Mouse (Mus musculus) left cerebral cortex, adult 8-10 months (tissue): ENCODE measurements around the gene Pde1a. TPM values are rescaled to one million over a fixed set of nuclear protein-coding genes. Genes with fewer than 3 reads are reported as not detected.
"Not testable (repeated sequence)": the region's sequence is repeated elsewhere in the genome, so short reads cannot be mapped to it uniquely, and the experiment has no call there.

ENCODE experiments used
- DNase-seq, 2 experiments: peaks; one replicate each; pipeline ENCODE4 v3.0.0; 2022; ENCODE audit warnings: low spot score in 2 of 2
- total RNA-seq, 4 experiments: library from RNA; stranded (reverse); gene quantifications; 2 replicates each; pipeline ENCODE4 v1.2.4; 2022

Pde1a gene
- total RNA-seq, 4 experiments from 2014 or later, result 130 to 169 (median 154) TPM

DNA sequence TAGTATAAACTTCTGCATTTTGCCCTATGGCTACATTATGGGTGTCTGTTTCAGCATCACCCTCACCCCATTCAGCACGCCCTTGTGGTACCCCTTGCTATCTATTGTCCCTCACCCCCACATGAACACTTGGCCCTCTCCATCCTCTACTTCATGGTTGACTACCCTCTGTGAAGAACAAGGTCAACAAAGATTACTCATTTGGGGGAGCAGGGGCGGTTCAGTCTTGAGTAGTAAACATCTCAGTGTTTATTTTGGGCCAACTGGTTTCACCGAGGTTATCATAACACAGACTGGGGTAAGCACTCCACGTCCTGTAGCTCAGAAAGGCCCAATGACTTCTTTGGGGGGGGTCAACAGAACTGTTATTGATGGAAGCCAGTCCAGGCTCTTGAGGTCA lies 164.3 kb downstream of the Pde1a start:
- no peak for DNase-seq

DNA sequence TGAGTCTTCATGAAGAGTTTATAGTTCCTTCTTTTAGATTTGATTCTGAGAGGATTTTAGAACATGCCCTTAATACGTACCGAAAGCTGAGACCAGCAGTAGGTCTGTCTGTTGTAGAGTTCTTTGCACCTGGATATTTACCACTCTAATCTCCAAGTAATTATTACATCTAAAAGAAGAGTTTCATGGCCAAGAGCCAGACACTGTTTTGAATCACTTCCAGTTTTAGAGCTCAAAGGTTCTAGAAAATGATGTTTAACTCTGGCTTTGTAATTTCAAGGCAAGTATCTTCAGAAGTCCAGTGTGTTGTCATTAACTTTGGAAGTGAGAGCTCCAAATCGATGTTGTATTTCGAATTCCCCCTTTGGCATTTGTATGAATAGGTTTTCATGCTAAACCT lies 167.8 kb downstream of the Pde1a start:
- DNase-seq, result no peak

DNA sequence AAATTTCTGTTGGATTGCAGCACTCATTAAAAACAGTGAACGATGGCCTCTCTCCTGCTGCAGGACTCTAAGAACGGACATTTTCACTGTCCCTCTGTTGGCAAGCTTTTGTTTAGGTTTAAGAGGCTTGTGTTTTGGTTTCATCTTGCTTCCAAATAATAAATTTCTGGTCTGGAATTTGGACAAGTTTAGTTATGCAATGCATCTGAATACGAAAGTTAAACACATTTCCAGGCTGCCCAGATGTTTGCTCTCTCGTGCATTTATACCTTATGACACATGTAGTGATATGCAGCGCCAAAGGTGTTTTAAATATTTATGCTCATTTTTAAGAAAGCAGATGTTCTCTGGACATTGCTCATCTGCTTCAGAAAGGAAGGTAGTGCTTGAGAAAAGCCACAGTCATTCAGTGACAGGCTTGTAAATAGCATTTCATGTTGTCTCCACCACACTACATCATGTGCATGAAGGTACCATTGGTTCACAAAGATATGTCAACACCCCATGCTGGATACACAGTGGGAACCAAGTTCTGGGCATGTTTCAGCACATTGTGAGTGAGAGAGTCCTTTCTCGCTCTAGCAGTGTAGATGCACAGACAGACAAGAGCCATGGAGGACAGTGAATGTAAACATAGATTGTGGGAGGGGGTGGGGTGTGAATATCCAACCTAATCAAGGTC lies 171.5 kb downstream of the Pde1a start:
- no peak for DNase-seq

DNA sequence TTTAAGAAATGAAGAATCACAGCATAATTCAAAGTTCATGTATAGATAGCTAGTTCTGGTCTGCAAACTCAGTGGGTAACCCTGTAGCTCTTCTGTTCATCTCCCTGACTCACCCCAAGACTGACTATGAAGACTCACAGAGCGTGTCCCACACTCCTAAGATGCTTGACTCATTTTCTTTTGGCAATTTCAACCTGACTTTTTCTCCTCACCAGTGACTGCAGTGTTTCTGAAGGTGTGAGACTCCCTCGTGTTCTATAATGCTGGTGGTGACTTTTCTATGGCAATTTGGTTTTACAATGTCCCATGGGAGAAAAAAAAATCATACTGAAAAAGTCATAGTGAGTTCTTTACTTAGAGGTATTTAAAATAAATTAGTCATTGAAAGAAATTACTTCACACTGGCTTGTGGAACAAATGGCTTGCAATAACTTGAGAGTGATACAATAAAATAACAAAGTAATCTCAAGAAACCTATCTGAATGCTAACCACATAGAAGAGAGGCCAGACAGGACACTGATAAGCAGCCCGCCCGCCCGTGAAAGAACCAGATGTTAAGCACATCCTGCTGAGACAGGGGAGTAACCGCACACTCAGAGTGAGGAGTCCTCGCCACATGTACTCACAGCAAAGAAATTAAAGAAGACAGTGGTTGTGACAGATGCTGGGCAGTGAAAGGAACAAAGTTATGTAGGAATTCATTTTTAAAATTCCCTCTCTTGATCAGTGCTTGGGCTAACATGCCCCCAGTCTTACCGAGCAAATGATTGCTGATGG lies 183.2 kb downstream of the Pde1a start:
- no peak for DNase-seq

DNA sequence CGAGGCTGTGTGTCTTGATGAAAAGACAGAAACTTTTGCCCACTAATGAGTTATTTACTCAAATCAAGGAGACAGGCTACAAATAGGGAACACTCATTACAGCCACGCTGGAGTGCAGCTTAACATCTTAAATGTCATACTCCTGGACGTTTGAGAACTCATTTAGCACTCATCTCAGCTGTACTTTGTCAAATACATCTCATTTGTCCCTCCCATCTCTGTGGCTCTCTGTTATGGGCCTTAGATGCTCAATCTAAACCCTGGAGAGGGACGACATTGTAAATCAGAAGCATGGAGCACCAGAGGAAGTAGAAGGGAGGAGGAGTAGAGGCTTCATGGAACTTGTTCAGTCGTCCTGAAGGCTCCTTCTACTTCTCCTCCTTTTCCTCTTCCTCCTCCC lies 194.6 kb downstream of the Pde1a start:
- no peak for DNase-seq

DNA sequence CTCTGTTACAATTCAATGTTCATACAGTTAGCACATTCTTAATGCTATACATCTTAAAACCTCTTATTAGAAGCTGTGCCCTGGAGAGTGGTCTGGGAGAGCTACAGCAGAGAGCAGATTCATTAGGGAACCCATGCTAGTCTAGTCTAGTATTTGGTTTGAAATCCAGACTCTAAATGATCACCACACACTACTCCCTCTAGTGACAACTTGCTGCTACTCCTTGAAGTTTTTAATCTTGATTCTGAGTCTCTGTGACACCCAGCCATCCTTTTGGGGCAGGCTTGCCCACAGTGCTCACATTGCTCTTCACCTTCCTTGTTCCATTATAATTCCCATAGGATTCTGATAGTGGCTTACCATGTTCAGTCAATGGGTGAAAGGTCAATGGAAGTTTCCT lies 206.9 kb downstream of the Pde1a start:
- no peak for DNase-seq

DNA sequence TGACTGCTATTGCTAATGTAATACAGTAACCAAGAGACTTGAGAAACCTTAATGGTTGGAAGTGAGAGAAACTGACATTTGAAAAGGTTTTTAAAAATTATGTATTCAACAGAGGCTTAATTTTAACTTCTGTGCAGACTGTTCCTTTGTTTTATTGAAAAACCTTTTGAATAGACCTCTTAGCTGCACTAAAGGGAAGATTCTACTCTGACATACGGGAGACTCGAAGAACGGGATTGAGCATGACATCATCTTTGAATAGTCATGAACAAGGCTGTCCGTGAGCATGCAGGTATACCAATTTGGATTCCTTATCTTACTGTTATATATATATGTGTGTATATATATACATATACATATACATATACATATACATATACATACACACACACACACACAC lies 207.9 kb downstream of the Pde1a start:
- no peak for DNase-seq

DNA sequence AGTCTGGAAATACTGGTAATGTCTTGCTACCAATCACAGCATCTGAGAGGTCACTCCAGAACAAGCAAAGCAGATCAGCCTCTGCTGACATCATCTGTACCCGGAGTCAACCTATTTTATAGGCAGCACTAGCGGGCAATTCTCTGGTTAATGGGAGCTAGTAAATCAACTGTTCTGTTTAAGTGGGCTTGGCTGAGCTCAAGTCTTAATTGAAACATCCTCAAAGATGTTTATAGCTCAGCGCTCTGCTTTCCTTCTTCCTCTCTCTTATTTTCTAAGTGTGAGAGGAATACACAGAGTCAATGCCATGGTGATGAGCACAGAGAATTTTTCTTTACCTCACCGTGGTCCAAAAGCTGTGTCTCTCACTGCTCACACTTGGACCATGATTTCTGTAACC lies 208.8 kb downstream of the Pde1a start:
- no peak for DNase-seq

DNA sequence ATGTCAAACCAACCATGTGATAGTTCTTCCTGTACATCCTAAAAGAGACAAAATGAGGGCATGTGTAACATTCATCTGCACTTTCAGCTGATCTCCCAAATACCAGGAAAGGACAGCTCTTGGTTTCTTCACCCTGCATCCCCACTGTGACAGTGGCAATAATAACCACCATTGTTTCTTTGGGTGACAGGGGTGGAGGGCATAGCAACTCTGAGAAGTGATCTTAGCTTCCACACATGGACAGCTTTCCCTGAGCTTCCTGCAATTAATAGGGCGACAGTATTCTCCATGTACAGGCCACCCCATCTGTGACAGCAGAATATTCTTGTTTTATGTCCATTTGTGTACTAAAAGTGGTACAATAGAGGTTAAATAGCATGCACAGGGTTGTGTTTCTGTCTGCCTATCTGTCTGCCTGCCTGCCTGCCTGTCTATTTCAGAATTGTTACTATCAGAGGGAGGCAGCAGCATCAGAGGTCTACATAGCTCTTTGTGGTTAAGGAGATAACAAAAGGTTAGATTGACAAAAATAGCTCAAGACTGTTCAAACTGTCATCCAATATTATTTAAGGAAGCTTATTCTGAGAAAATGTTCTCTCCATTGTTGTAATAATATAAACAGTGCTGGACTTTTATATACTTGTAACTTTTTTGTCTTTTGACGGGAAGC lies 227.3 kb downstream of the Pde1a start:
- no peak for DNase-seq

DNA sequence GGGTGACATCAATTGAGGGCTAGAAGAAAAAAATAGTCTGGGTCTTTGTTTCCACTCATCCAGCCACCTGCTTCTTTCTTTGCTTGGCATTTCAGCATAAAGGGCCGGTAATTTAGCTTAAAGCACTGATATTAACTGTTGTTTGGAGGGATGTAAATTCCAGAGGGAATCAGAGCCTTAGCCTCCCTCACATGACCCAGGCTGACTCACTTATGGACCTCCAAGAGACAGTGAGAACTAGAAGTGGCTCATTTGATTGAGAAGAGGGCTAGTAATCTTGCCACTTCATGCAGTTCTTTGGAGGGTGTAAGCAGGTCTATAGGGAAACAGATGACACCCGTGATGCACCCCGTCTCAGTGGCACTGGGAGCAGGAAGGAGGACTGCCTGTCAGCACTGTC lies 230.7 kb downstream of the Pde1a start:
- DNase-seq, result no peak

DNA sequence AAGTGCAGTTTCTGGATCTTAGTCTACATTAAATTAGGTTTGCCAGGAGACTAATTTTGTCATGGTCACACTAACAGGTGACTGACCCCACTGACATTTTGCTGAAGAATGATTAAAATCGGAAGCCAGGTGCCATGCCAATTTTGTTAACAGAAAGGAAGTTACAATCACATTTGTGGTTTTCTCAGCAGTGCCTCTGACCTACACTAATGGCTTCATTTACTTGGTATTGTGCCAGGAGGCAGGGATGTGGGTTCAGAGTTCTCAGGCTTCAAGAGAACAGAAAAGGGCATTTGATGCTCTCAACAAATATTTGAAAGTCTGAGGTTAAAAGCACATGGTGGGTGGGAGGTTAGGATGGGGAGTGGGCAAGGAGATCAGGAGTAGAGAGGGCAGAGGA lies 236.4 kb downstream of the Pde1a start:
- DNase-seq, result no peak

DNA sequence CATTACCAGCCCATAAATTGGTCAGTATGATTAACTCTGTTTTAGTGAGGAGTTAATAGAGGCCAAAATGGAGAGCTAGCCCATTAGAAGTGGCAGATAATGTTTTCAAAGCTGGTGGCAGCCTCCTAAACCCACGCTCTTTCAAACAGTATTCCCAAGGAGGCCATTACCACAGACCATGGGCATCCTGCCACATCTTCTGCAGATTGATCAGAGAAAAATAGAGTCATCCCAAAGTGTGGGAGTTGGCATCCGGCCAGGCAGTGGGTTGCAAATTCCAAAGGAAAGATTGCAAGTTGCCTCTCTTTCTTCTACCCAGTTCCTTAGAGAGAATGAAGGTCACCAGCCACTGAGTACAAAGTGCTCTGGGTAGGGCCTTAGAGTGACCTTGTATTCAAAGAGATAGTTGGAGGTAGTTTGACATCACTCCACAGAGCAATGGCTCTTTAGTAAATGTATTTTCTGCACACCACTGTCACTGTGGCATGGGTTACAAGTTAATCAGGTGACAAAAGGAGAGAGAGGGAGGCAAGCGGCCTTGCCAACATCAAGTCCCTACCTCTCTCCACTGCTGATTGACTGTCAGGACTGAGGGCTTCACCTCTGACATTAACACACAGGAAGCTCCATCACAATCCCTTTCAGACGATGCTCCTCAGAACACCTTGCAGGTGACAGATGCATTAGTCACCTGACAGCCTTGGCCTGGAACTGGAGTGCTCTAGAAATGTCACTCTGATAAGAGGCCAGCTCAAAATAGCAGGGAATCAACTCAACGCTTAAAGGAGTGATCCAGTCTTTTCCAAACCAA lies 237.3 kb downstream of the Pde1a start:
- peak; percentile 30 to 74 for DNase-seq

DNA sequence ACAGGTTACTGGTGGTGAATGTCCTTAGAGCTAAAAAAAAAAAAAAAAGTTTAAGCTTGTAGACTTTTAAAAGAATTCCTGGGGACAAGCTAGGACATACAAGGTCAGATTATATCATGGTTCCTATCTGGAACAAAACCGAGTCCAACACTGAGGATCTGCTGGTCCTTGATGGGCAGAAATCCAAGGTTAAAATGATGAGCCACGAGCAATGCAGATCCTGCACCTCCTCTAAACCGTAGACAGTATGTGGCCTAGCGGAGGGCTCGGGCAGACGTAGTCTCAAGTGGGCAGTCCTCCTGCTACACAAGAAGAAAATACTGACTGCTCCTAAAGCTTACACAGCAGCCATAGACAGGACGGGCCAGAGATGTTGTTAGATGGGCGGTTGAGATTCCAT lies 238.5 kb downstream of the Pde1a start:
- DNase-seq, result no peak

DNA sequence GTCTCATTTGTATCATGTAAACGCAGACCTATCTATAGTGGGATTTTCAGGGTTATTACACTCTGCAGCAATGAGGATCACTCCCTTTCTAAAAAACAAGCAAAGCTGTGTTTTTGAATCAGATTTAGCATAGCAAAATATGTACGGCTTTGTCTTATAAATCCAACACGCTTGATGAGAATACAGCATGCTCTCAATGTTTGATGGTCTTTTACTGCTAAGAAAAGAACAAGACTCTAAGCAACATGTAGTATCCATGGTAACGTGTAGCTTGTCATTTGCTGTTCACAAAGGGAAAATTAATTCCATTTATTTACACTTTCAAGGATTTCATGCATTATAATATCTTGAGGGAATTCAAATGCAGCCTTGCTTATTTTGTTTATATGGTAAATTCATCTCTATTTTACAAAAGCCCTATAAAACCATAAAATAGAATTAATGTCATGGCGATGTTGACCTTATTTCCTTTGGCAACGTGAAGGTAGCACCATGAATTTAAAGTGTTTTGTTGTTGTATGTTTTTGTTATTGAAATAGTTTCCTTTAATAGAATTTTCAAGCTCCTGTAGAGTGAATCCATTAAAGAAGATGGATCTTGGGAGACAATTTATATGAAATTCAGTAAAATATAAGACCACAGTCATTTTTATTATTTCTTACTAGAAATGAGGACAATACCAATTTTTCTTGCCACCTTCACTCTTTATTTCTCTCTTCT lies 245.5 kb downstream of the Pde1a start:
- no peak for DNase-seq

DNA sequence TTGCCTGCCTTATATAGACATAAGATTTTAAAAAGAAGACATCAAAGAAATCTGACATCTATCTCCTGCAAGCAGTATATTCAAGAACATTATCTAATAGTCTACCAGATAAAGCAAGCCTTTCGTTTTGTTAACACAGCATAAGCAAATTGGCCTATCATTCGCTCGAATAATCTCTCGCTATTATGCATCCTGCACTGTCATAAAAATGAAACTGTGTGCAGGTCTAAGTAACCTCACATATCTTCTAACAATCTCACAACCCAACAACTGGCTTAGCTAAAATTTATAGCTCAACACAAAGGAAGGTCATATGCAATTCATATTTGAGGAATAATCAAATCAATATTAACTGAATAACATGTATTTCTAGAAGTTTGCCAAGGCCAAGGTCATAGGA lies 246.0 kb downstream of the Pde1a start:
- DNase-seq, result no peak

DNA sequence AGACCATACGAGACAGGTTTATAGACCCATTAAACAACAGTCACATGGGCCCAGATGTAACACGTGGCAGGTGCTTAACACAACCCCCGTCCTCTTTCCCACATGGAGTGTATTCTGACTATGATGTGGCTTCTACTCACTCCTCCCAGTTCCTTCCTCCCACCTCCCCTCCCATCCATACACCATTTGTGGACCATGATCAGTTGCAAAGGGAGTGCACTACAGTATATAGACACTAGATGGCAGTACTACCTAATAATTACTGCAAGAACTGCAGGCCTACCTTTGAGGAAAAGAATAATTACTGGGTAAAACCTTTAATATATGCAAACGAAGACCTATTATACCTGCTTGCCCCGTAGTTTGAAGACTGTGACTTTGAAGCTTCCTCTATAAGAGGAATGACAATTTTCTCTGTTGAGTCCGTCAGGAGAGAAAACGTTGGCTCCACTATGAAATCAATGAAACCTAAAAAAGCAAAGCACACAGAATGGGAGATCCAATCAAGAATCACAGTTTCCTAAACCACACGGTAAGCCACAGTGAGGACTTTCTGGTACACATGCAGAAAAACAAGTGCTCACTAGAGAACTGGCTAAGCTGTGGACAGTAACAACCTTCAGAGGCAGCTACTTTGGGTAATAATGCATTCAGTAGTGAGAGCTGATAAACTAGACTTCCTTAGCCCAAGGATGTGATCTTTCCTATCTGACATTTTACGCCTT lies 263.8 kb downstream of the Pde1a start:
- peak in 1 of 2 experiments; percentile 35 for DNase-seq

DNA sequence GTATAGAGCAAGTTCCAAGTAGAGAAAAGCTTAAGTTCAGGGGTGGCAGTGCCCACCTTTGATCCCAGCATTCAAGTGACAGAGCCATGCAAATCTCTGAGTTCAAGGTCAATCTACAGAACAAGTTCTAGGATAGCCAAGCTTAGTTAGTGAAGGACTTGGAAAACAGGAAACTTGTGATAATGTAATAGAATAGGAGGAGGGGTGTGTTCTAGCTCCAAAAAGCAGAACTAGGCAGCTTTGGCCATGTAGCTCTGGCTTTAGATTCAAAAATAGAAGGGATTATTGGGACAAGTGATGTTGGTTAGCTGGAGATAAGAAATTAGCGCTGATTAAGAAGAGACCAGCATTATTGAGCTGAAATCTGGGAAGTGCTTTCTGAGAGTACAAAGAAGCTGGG lies 272.4 kb downstream of the Pde1a start:
- no peak for DNase-seq

DNA sequence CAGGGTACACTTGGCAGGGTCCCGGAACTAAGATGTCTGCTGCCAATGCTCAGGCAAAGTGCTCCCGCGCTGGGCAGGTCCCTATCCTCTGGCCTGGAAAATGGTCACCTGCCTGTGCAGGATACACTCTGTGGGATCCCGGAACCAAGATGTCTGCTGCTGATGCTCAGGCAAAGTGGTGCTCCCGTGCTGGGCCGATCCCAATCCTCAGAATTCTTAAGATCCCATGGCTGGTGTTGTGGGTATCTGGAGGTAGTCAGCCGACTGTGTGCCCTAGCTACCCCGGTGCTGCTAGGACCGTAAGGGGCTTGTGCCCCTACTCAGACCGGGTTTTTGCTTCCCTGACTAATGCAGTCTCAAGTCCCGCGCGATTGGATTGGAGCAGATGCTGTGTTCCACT lies 281.9 kb downstream of the Pde1a start:
- not testable (repeated sequence) for DNase-seq

DNA sequence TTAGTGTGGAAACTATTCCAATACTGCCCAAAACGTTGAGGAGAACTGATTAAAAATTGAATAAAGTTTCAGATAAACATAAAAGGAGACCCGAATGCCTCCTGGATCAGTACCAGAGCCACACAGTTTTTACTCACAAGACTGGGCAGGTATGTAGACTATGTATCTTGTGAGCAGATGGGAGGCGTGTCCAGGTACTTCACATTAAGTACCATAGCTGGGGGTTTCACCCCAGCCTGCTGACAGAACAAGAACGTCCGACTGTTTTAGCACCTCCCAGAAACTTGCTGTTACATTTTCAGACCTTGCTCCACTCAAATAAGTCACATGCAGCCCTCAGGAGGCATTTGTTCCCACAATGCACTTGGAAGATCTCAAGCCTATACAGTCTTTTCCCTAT lies 289.7 kb downstream of the Pde1a start:
- no peak for DNase-seq

DNA sequence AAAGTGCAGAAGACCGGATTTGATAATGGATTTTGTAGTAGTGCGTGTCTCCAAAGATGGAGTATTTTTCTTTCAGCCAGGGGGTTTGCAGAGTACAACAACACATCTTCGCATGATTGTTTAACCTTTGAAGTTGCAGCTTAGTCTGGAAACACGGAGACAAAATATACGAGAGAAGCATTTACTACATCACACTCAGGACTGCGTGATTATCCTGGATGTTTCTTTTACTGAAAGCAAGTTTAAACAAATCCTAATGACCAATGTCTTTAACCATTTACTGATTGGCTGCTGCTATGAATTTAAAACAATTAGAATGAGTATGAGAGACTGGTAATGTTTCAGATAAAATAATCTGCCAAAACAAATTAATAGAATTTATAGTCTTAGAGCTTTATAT lies 290.2 kb downstream of the Pde1a start:
- DNase-seq, result no peak
